Mouse (Mus musculus): ENCODE data around the gene Gpbp1. TPM values are rescaled to one million over a fixed set of nuclear protein-coding genes. Genes with fewer than 3 reads are reported as not detected.

Gene Gpbp1
- polyA plus RNA-seq, 1 experiment = 3.7 TPM

GRCm38 (mm10) chr13:111384011-111384985 is 105.6 kb downstream of the Gpbp1 start:
- Histone ChIP-seq H3K4me1 (no peaks in the 10 kb centered on the region), H3K36me3 (replicated peaks; ENCODE audit: low read length) (no peaks in the 10 kb centered on the region), H3K9me3 (peaks cover 13% of the 10 kb centered on the region), H3K4me3 (replicated peaks) (no peak overlapping the region), H3K27me3 (replicated peaks) (peaks cover 17% of the 10 kb centered on the region)
- TF ChIP-seq GATA1 (IDR thresholded peaks at IDR 0.05; ENCODE audit: borderline replicate concordance, low read length) (no peak), FLI1 (IDR thresholded peaks at IDR 0.05; ENCODE audit: low read length) (no peak)

Other genes with a start within 250 kb of the Gpbp1 start
- gene Actbl2, start 235.1 kb downstream of the Gpbp1 start, polyA plus RNA-seq (2012; ENCODE audit: insufficient read depth, low replicate concordance) = not detected in 2 replicates
- gene Gm49496, start 59.8 kb upstream of the Gpbp1 start, polyA plus RNA-seq (2012; ENCODE audit: insufficient read depth, low replicate concordance) = not detected in 2 replicates
- gene Gm10198, start 102.7 kb upstream of the Gpbp1 start, polyA plus RNA-seq (2012; ENCODE audit: insufficient read depth, low replicate concordance) = not detected in 2 replicates
- gene Mier3, start 190.9 kb upstream of the Gpbp1 start, polyA plus RNA-seq (2012; ENCODE audit: insufficient read depth, low replicate concordance) = 0.17 TPM in 1 of 2 replicates, not detected in the other